Mouse (Mus musculus): Measurements from ENCODE around the gene Slc5a5. TPM values are rescaled to one million over a fixed set of nuclear protein-coding genes. Genes with fewer than 3 reads are reported as not detected.

Gene Slc5a5
- polyA plus RNA-seq, 1 experiment from 2014 or later = 0.12 TPM

GRCm38 (mm10) chr8:70843214-70843773, 49.3 kb downstream of the Slc5a5 start:
- 86% methylated on average over 5 of the region's 5 CpGs for WGBS

GRCm38 (mm10) chr8:70842484-70842883, 50.1 kb downstream of the Slc5a5 start:
- H3K9me3 ChIP-seq (ENCODE audit: low read length) = no peaks in the 10 kb centered on the region
- TF ChIP-seq CTCF (IDR thresholded peaks at IDR 0.05) (no peak), EP300 (IDR thresholded peaks at IDR 0.05) (no peak)
- no peaks in the 10 kb centered on the region for H3K27me3 ChIP-seq (replicated peaks; ENCODE audit: insufficient read depth, low read length)
- 69% methylated on average over 25 of the region's 25 CpGs for WGBS
- H3K9ac ChIP-seq (replicated peaks; ENCODE audit: low read depth) = no peak overlapping the region
- DNase-seq (ENCODE audit: low spot score) (no peak), ATAC-seq (no peak)
- no peak overlapping the region for H3K4me3 ChIP-seq (ENCODE audit: low read depth, low read length)
- H3K27ac ChIP-seq (ENCODE audit: low read length) = no peak overlapping the region
- peaks cover 2% of the 10 kb centered on the region for H3K4me1 ChIP-seq (ENCODE audit: insufficient read depth, low read depth, low read length)
- H3K4me2 ChIP-seq (replicated peaks; ENCODE audit: low read depth, low read length) = no peak overlapping the region
- no peaks in the 10 kb centered on the region for H3K36me3 ChIP-seq (ENCODE audit: insufficient read depth, low read length)

More at GRCm38 (mm10) chr8:70843214-70843773, 49.3 kb downstream of the Slc5a5 start:
- Histone ChIP-seq H3K4me1 (ENCODE audit: insufficient read depth, low read depth, low read length) (peaks cover 2% of the 10 kb centered on the region), H3K4me2 (replicated peaks; ENCODE audit: low read depth, low read length) (no peak overlapping the region), H3K9me3 (ENCODE audit: low read length) (no peaks in the 10 kb centered on the region), H3K27ac (ENCODE audit: low read length) (no peak overlapping the region), H3K4me3 (ENCODE audit: low read depth, low read length) (no peak overlapping the region), H3K27me3 (replicated peaks; ENCODE audit: insufficient read depth, low read length) (no peaks in the 10 kb centered on the region), H3K9ac (replicated peaks; ENCODE audit: low read depth) (no peak overlapping the region), H3K36me3 (ENCODE audit: insufficient read depth, low read length) (no peaks in the 10 kb centered on the region)
- DNase-seq (ENCODE audit: low spot score) (no peak), ATAC-seq (no peak)
- no peak for TF ChIP-seq CTCF (IDR thresholded peaks at IDR 0.05)
- TF ChIP-seq EP300 (IDR thresholded peaks at IDR 0.05) = no peak

- H3K27ac ChIP-seq (ENCODE audit: low read length) = no peak overlapping the region
These were observed 51.1 kb downstream of the Slc5a5 start for GRCm38 (mm10) chr8:70841147-70842072.

GRCm38 (mm10) chr8:70840590-70840989, 52.0 kb downstream of the Slc5a5 start:
- ATAC-seq (no peak), DNase-seq (ENCODE audit: low spot score) (no peak)
- 41% methylated on average over 10 of the region's 10 CpGs for WGBS
- Histone ChIP-seq H3K4me1 (ENCODE audit: insufficient read depth, low read depth, low read length) (peaks cover 2% of the 10 kb centered on the region), H3K36me3 (ENCODE audit: insufficient read depth, low read length) (peaks cover 11% of the 10 kb centered on the region), H3K9ac (replicated peaks; ENCODE audit: low read depth) (no peak overlapping the region), H3K27ac (ENCODE audit: low read length) (no peak overlapping the region; the same call in 1 of the 2 replicates), H3K27me3 (replicated peaks; ENCODE audit: insufficient read depth, low read length) (no peaks in the 10 kb centered on the region), H3K4me3 (ENCODE audit: low read depth, low read length) (no peak overlapping the region), H3K4me2 (replicated peaks; ENCODE audit: low read depth, low read length) (no peak overlapping the region), H3K9me3 (ENCODE audit: low read length) (no peaks in the 10 kb centered on the region)
- no peak for TF ChIP-seq CTCF (IDR thresholded peaks at IDR 0.05)
- no peak for TF ChIP-seq EP300 (IDR thresholded peaks at IDR 0.05)

More at GRCm38 (mm10) chr8:70841147-70842072, 51.1 kb downstream of the Slc5a5 start:
- DNase-seq (ENCODE audit: low spot score) = peak; percentile 83
- ATAC-seq = no peak
- Histone ChIP-seq H3K9ac (replicated peaks; ENCODE audit: low read depth) (no peak overlapping the region), H3K4me3 (ENCODE audit: low read depth, low read length) (no peak overlapping the region), H3K36me3 (ENCODE audit: insufficient read depth, low read length) (peaks cover 5% of the 10 kb centered on the region; the same call in 1 of the 2 replicates), H3K9me3 (ENCODE audit: low read length) (no peaks in the 10 kb centered on the region), H3K27me3 (replicated peaks; ENCODE audit: insufficient read depth, low read length) (no peaks in the 10 kb centered on the region), H3K4me1 (ENCODE audit: insufficient read depth, low read depth, low read length) (peaks cover 2% of the 10 kb centered on the region), H3K4me2 (replicated peaks; ENCODE audit: low read depth, low read length) (no peak overlapping the region)
- 27% methylated on average over 22 of the region's 22 CpGs for WGBS
- peak; percentile 99 for TF ChIP-seq CTCF (IDR thresholded peaks at IDR 0.05)
- TF ChIP-seq EP300 (IDR thresholded peaks at IDR 0.05) = no peak

GRCm38 (mm10) chr8:70839408-70840351, 52.9 kb downstream of the Slc5a5 start, which contains the start of gene Arrdc2:
TSS of gene Arrdc2 (minus strand) at chr8:70839720.
- H3K9ac ChIP-seq (replicated peaks; ENCODE audit: low read depth) = peak within 1 kb of the TSS; percentile 81
- peak; percentile 97 for ATAC-seq
- TF ChIP-seq EP300 (IDR thresholded peaks at IDR 0.05) (no peak; the same call in none of the 2 replicates), CTCF (IDR thresholded peaks at IDR 0.05) (no peak)
- 2% methylated on average over 55 of the region's 55 CpGs for WGBS
- H3K4me2 ChIP-seq (replicated peaks; ENCODE audit: low read depth, low read length) = peak within 1 kb of the TSS; percentile 86
- no peaks in the 10 kb centered on the region for H3K27me3 ChIP-seq (replicated peaks; ENCODE audit: insufficient read depth, low read length)
- peaks cover 19% of the 10 kb centered on the region for H3K36me3 ChIP-seq (ENCODE audit: insufficient read depth, low read length)
- H3K4me1 ChIP-seq (ENCODE audit: insufficient read depth, low read depth, low read length) = peaks cover 2% of the 10 kb centered on the region
- DNase-seq (ENCODE audit: low spot score) = peak; percentile 100
- no peaks in the 10 kb centered on the region for H3K9me3 ChIP-seq (ENCODE audit: low read length)
- H3K4me3 ChIP-seq (ENCODE audit: low read depth, low read length) = peak within 1 kb of the TSS; percentile 68
- H3K27ac ChIP-seq (ENCODE audit: low read length) = peak within 1 kb of the TSS; percentile 96
